Mouse (Mus musculus) heart, embryonic 12.5 days (tissue): Measurements from ENCODE around the gene Dop1a. TPM values are rescaled to one million over a fixed set of nuclear protein-coding genes. Genes with fewer than 3 reads are reported as not detected.

Experiments used
- ATAC-seq: fragments of 200-750 bp; cut with Nextera tagmentation; 2 replicates; pipeline ENCODE4 v1.8.0; 2017; ENCODE audit warnings: moderate TSS enrichment, moderate library complexity; ENCODE audit not compliant: insufficient number of reproducible peaks, low FRiP score
- H3K27ac ChIP-seq: fragments of 300-500 bp; sonication (generic); 2 replicates; pipeline ENCODE4 v1.5.1; 2016; ENCODE audit warnings: mild to moderate bottlenecking, moderate library complexity; ENCODE audit not compliant: poor library complexity, severe bottlenecking
- H3K27me3 ChIP-seq: fragments of 300-500 bp; sonication (generic); replicated peaks from 2 replicates; pipeline ENCODE4 v1.6.1; 2016; ENCODE audit warnings: mild to moderate bottlenecking, moderate library complexity
- H3K36me3 ChIP-seq: fragments of 300-500 bp; sonication (generic); 2 replicates; pipeline ENCODE4 v1.6.1; 2016; ENCODE audit warnings: mild to moderate bottlenecking, moderate library complexity
- H3K4me1 ChIP-seq: fragments of 300-500 bp; sonication (generic); replicated peaks from 2 replicates; pipeline ENCODE4 v1.6.1; 2016; ENCODE audit warnings: mild to moderate bottlenecking
- H3K4me2 ChIP-seq: fragments of 300-500 bp; sonication (generic); 2 replicates; pipeline ENCODE4 v1.6.1; 2016; ENCODE audit warnings: mild to moderate bottlenecking, moderate library complexity
- H3K4me3 ChIP-seq: fragments of 300-500 bp; sonication (generic); 2 replicates; pipeline ENCODE4 v1.5.1; 2016; ENCODE audit warnings: mild to moderate bottlenecking
- H3K9ac ChIP-seq: fragments of 300-500 bp; sonication (generic); 2 replicates; pipeline ENCODE4 v1.6.1; 2016; ENCODE audit warnings: mild to moderate bottlenecking, moderate library complexity
- H3K9me3 ChIP-seq: fragments of 300-500 bp; sonication (generic); replicated peaks from 2 replicates; pipeline ENCODE4 v1.6.1; 2016; ENCODE audit warnings: mild to moderate bottlenecking, moderate library complexity
- WGBS: fragments of 180-500 bp; shearing (Covaris S2); methylation state at CpG from one replicate; pipeline ENCODE4 v1.1.7; 2016; 5-methylcytosine and 5-hydroxymethylcytosine counted together
- polyA plus RNA-seq: library from polyadenylated mRNA; unstranded; fragments of >200 nt; fragmentation: Nextera tagmentation; extraction: Ambion mirVana; gene quantifications from 2 replicates; pipeline ENCODE4 v1.2.1, GENCODE M21; 2016

Gene Dop1a
- polyA plus RNA-seq, 1 experiment from 2014 or later: 13.0 TPM

DNA sequence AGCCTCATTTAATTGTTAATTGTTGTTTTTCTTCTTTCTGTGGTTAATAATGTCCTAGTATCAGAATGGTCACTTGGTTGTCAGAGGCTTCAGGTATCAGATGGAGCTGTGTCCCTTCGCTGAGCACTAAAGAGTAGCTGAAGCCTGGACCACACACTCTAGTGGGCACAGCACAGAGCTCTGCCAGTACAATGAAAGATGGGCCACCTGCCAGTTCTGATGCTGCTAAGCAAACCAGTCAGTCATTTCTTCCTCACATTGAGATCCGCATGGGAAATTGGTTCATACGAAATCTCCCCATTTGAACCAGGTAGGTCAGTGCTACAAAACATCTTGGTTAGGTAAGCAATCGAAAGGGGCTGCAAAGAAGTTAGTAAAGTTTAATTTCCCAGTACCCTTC, 87.7 kb downstream of the Dop1a start:
- no peak overlapping the region for H3K4me3 ChIP-seq
- H3K4me1 ChIP-seq: no peaks in the 10 kb centered on the region
- H3K27ac ChIP-seq: no peak overlapping the region
- H3K36me3 ChIP-seq: peaks cover 66% of the 10 kb centered on the region
- H3K9me3 ChIP-seq: no peaks in the 10 kb centered on the region
- no peak overlapping the region for H3K9ac ChIP-seq
- 86% methylated on average over 4 of the region's 4 CpGs for WGBS
- no peaks in the 10 kb centered on the region for H3K27me3 ChIP-seq
- H3K4me2 ChIP-seq: no peak overlapping the region
- no peak for ATAC-seq

DNA sequence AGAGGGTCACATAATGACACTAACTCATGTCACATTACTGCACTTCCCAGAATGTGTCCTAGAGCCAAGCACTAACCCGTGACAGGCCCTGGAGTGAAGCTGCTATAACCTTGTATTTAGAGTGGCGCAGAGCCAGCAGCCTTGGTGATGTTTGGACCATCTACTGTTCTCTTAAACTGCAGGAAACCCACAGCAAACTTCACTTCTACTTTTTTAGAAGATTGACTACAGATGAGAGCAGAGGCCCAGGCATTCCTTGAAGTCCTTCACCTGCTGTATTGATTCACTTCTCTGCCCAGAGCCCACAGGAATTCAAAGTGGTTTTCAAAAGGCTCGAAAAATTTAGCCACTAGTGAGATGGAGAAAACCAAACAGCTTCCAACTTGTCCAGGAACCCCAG, 93.6 kb downstream of the Dop1a start:
- WGBS: 82% methylated on average over 3 of the region's 3 CpGs

DNA sequence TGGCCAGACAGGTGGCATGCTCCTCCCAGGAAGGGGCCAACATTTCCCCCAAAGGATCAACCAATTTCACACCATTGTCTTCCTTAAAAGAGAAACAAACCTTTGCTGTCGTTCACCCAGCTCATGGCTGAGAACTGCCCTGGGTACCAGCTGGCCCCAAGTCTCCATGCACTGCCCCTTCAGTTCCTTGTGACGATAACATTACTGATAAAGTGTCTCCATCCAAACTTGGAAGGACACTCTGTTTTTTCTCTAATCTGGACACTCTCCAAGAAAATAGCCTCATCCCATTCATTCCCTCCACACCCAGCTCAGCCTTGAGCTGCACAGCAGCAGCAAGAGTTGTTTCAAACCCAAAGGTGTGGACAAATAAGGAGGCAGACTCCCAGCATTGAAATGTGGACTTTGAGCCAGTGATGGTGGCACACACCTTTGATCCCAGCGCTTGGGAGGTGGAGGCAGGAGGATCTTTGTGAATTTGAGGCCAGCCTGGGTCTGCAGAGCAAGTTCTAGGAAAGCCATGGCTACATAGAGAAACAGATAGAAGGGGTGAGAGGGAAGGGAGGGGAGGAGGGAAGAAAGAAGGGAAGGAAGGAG, 102.5 kb downstream of the Dop1a start:
- Histone ChIP-seq H3K4me1 (peaks cover 17% of the 10 kb centered on the region), H3K9ac (no peak overlapping the region), H3K27ac (no peak overlapping the region), H3K4me3 (no peak overlapping the region), H3K4me2 (no peak overlapping the region), H3K9me3 (no peaks in the 10 kb centered on the region), H3K27me3 (no peaks in the 10 kb centered on the region), H3K36me3 (peaks cover 45% of the 10 kb centered on the region)
- WGBS: 73% methylated on average over 3 of the region's 3 CpGs
- no peak for ATAC-seq

More for the DNA sequence above, 93.6 kb downstream of the Dop1a start:
- Histone ChIP-seq H3K4me1 (no peaks in the 10 kb centered on the region), H3K4me3 (no peak overlapping the region), H3K9me3 (no peaks in the 10 kb centered on the region), H3K36me3 (peaks cover 85% of the 10 kb centered on the region), H3K27me3 (no peaks in the 10 kb centered on the region), H3K27ac (no peak overlapping the region), H3K9ac (no peak overlapping the region), H3K4me2 (no peak overlapping the region)
- no peak for ATAC-seq

DNA sequence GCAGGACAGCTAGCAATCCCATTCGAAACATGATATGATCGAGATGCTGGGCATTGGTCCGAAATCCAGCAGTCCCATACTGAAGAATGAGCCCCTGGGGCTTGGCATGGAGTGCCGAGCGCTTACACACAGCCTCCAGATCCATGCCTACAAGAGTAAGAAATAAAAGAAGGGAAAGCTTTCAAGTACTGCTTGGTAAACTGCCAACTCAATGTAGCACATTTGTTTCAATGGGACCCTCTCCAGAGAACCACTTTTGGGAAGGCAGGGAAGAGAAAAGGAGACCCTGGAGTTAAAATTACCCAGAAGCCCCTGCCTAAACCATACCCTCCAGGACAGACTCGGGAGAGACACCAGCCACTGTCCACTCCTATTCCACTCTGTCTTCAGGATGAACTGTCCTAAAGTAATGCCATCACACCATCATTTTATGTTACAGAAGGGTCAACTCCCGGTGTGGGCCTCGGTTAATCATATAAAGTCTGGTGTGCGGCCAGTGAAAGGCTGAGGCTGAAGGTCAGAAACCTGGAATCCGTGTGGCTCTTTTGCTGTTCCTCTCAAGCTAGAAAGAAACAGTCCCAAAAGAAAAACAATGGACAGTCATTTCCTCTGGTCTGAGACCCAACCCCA, 103.4 kb downstream of the Dop1a start:
- H3K27ac ChIP-seq: no peak overlapping the region
- no peaks in the 10 kb centered on the region for H3K9me3 ChIP-seq
- no peak for ATAC-seq
- H3K4me2 ChIP-seq: peak overlapping the region; percentile 94
- H3K27me3 ChIP-seq: no peaks in the 10 kb centered on the region
- H3K9ac ChIP-seq: peak overlapping the region; percentile 48
- H3K4me1 ChIP-seq: peaks cover 17% of the 10 kb centered on the region
- WGBS: 75% methylated on average over 10 of the region's 10 CpGs
- H3K4me3 ChIP-seq: peak overlapping the region; percentile 79
- H3K36me3 ChIP-seq: peaks cover 36% of the 10 kb centered on the region

- Histone ChIP-seq H3K4me2 (peak overlapping the region; percentile 94), H3K9me3 (no peaks in the 10 kb centered on the region), H3K27me3 (no peaks in the 10 kb centered on the region), H3K36me3 (peaks cover 30% of the 10 kb centered on the region), H3K4me3 (peak overlapping the region; percentile 79), H3K27ac (no peak overlapping the region), H3K4me1 (peaks cover 17% of the 10 kb centered on the region), H3K9ac (peak overlapping the region; percentile 48)
- ATAC-seq: no peak
- WGBS: 15% methylated on average over 8 of the region's 8 CpGs
These were observed 104.0 kb downstream of the Dop1a start for GRCm38 (mm10) chr9:86570946-86571345.

DNA sequence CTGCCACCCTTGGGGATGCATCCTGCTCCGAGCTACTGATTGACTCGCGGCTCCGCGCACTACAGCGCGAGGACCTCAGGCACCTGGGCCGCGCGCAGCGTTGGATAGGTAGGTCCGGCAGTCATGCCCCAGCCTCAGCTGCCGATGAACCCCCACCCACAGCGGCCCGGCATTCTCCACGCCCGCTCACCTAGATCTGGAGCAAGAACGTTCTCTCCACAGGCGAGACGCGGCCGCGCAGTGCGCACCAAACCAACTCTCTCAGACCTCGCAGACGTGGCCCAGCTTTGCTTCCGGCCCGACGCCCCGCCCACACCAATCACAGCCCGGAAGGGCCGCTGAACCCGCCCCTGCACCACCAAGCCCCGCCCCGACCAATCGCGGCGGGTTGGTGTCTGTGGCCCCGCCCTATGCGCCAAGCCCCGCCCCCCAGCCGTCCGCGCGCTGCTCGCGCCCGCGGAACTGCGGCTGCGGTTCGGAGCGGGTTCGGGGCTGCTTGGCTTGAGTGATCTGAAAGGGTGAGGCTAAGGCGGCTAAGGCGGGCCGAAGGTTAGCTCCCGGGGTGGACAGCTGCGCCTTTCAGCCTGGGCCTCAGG, 104.7 kb downstream of the Dop1a start, which contains the start of the genes Pgm3 and Rwdd2a:
TSS of gene Pgm3 (minus strand) at position 303 of the 596 bp plus-strand sequence.
TSS of gene Rwdd2a (plus strand) at position 452 of the 596 bp plus-strand sequence.
- peak within 1 kb of the TSS; percentile 75 for H3K9ac ChIP-seq
- peak within 1 kb of the TSS; percentile 79 for H3K4me3 ChIP-seq
- ATAC-seq: peak; percentile 98
- H3K9me3 ChIP-seq: no peaks in the 10 kb centered on the region
- H3K4me2 ChIP-seq: peak within 1 kb of the TSS; percentile 94
- peaks cover 17% of the 10 kb centered on the region for H3K4me1 ChIP-seq
- H3K27ac ChIP-seq: peak within 1 kb of the TSS; percentile 59; the same call in 1 of the 2 replicates
- under 1% methylated on average over 59 of the region's 59 CpGs for WGBS
- H3K36me3 ChIP-seq: peaks cover 28% of the 10 kb centered on the region
- no peaks in the 10 kb centered on the region for H3K27me3 ChIP-seq

DNA sequence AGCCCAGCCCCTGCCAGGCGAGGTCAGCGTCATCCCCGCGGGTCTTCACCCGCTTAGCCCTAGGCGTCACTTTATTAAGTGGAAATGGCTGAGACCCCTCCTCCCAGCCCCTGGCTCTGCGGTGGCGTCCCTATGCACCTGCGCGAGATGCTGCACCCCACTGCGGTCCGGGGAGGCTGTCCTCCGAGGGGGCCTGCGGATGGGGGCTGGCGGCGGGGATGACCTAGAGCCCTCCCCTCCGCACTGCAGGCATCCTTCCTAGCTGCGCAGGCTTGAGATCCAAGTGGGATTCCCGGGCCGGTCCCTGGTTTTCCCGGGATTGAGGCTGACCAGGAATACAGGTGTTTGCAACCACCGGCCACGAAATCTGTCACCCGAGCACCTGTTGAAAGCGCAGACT, 105.2 kb downstream of the Dop1a start:
- peak; percentile 47 for ATAC-seq
- WGBS: under 1% methylated on average over 25 of the region's 25 CpGs
- peaks cover 24% of the 10 kb centered on the region for H3K36me3 ChIP-seq
- H3K4me2 ChIP-seq: peak overlapping the region; percentile 94
- H3K4me3 ChIP-seq: peak overlapping the region; percentile 79
- no peaks in the 10 kb centered on the region for H3K9me3 ChIP-seq
- H3K27ac ChIP-seq: no peak overlapping the region
- H3K27me3 ChIP-seq: no peaks in the 10 kb centered on the region
- H3K9ac ChIP-seq: peak overlapping the region; percentile 74
- peaks cover 17% of the 10 kb centered on the region for H3K4me1 ChIP-seq

DNA sequence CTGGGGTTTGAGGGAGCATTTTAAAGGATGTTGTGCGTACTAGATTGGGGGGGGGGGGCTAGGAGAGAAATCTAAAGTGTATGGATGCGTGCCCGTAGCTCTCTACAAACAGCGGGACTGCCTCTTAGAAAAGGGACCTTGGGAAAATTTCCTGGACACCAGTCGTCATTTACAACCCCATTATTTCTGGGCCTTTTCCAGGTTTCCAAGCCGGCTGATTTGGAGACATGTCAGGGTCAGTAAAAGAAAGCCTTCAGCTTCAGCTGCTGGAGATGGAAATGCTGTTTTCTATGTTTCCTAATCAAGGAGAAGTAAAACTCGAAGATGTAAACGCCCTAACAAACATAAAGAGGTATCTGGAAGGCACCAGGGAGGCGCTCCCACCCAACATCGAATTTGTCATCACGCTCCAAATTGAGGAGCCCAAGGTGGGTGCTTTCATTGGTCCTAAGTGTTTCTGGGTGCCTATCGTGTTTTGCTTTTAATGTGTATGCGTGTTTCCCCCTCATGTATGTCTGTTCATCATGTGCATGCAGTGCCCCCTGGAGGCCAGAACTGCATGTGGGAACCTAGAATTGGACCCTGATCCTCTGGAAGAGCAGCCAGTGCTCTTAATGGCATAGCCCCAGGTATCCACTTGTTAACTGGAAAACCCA, 105.8 kb downstream of the Dop1a start:
- H3K4me3 ChIP-seq: peak overlapping the region; percentile 79
- no peaks in the 10 kb centered on the region for H3K9me3 ChIP-seq
- H3K27ac ChIP-seq: no peak overlapping the region
- peaks cover 22% of the 10 kb centered on the region for H3K36me3 ChIP-seq
- H3K27me3 ChIP-seq: no peaks in the 10 kb centered on the region
- H3K9ac ChIP-seq: peak overlapping the region; percentile 74
- ATAC-seq: no peak
- WGBS: 12% methylated on average over 13 of the region's 13 CpGs
- H3K4me2 ChIP-seq: peak overlapping the region; percentile 94
- peaks cover 17% of the 10 kb centered on the region for H3K4me1 ChIP-seq

DNA sequence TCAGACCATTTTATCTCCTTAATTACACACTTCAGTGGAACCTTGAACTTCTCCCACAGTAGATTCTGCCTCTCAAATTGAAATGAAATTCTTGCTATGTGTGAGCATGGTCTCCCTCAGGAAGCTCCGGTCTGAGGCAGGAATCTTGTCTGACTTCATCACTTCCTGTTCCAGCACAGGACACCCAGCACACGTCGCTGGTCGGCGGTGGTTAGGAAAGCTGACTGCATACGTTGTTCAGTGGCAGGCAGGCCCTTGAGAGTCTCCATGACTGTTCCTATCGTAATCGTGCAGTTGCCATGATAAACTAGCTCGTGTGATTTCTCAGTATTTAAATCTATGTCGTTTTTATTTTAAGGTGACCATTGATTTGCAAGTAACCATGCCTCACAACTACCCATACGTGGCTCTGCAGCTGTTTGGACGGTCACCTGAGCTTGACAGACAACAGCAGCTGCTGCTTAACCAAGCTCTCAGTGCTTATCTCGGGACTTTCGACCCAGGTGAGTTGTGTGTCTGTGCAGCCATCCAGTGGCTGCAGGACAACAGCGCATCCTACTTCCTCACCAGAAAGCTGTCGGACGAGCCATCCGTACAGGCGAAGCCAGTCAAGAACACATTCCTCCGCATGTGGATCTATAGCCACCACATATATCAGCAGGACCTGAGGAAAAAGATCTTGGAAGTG, 106.8 kb downstream of the Dop1a start:
- H3K36me3 ChIP-seq: peaks cover 25% of the 10 kb centered on the region; the same call in 1 of the 2 replicates
- no peak overlapping the region for H3K27ac ChIP-seq
- H3K9me3 ChIP-seq: no peaks in the 10 kb centered on the region
- no peak overlapping the region for H3K4me3 ChIP-seq
- ATAC-seq: no peak
- 63% methylated on average over 20 of the region's 20 CpGs for WGBS
- H3K4me2 ChIP-seq: no peak overlapping the region
- H3K9ac ChIP-seq: no peak overlapping the region
- no peaks in the 10 kb centered on the region for H3K27me3 ChIP-seq
- H3K4me1 ChIP-seq: peaks cover 17% of the 10 kb centered on the region

DNA sequence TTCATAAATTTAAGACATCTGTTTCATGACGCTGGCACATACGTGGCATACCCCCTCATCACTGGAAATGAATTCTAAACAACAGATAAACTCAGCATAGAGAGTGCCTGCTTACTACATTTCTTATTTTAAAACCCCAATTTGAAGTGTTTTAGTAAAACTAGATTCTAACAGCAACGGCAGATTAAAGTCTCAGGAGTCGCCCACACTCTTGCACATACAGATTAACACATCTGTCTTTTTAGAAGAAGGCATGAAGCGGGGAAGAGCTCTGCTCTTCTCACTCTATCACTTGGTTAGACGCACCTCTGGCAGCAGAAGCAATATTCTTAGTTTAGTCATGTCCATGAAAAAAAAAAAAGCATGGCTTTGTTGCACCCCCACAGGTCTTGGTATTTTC, 108.2 kb downstream of the Dop1a start:
- Histone ChIP-seq H3K4me1 (peaks cover 15% of the 10 kb centered on the region), H3K36me3 (peaks cover 15% of the 10 kb centered on the region; the same call in 1 of the 2 replicates), H3K4me2 (no peak overlapping the region), H3K9me3 (no peaks in the 10 kb centered on the region), H3K27ac (no peak overlapping the region), H3K27me3 (no peaks in the 10 kb centered on the region), H3K4me3 (no peak overlapping the region), H3K9ac (no peak overlapping the region)
- no peak for ATAC-seq
- 86% methylated on average over 6 of the region's 6 CpGs for WGBS
